Mouse (Mus musculus) thymus, adult 2 months (tissue): ENCODE results near the gene 2700097O09Rik.

Experiments used
- CTCF ChIP-seq: fragments of 200-500 bp; IDR thresholded peaks from 2 replicates; pipeline ENCODE4 v1.5.1; 2012; ENCODE audit warnings: mild to moderate bottlenecking, control low read depth, low read length, moderate library complexity, borderline replicate concordance; ENCODE audit not compliant: control insufficient read depth, poor library complexity, insufficient read depth; ENCODE audit errors: extremely low read depth
- POLR2A ChIP-seq: fragments of 200-500 bp; IDR thresholded peaks from 2 replicates; pipeline ENCODE4 v1.6.1; 2012; ENCODE audit warnings: mild to moderate bottlenecking, low read length, control low read depth, moderate library complexity; ENCODE audit not compliant: control insufficient read depth, poor library complexity, insufficient read depth; ENCODE audit errors: extremely low read depth

DNA sequence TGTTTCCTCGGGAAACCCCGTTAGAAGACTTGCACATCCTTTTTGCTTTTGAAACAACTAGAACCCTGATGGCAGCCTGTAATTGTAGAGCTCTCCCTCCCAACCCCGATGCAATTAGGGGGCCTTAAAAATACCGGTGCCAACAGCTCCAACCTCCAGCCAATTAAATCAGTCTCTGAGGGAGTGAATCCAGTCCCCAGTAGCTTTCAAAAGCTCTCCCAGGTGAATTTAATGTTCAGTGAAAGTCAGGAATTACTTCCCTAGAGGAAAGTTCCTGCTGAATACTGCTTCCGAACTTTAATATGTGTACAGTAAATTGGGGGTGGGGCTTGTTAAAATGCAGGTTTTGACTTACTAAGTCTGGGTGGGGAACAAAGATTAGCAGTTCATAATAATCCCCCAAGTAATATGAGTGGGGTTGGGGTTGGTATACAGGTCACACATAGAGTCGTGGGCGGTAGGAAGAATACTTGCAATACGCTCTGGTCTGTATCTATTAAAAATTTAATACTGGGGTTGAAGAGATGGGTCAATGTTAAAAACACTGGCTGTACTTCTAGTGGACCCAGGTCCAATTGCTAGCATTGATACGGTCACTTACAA lies 62.7 kb downstream of the 2700097O09Rik start:
- no peak for TF ChIP-seq CTCF
- TF ChIP-seq POLR2A = no peak
